Mouse (Mus musculus) hindbrain, embryonic 13.5 days (tissue): ENCODE measurements around the gene Erich6. TPM values are rescaled to one million over a fixed set of nuclear protein-coding genes. Genes with fewer than 3 reads are reported as not detected.

Source experiments
- ATAC-seq: fragments of 200-750 bp; cut with Nextera tagmentation; 2 replicates; pipeline ENCODE4 v1.8.0; 2017; ENCODE audit warnings: moderate TSS enrichment; ENCODE audit not compliant: low FRiP score
- H3K27ac ChIP-seq: fragments of 300-500 bp; sonication (generic); 2 replicates; pipeline ENCODE4 v1.5.1; 2015; ENCODE audit warnings: inconsistent platforms, mild to moderate bottlenecking, moderate library complexity
- H3K27me3 ChIP-seq: fragments of 300-500 bp; sonication (generic); 2 replicates; pipeline ENCODE4 v1.6.1; 2015; ENCODE audit warnings: mild to moderate bottlenecking, inconsistent platforms
- H3K36me3 ChIP-seq: fragments of 300-500 bp; sonication (generic); 2 replicates; pipeline ENCODE4 v1.6.1; 2015; ENCODE audit warnings: mild to moderate bottlenecking, inconsistent platforms
- H3K4me1 ChIP-seq: fragments of 300-500 bp; sonication (generic); replicated peaks from 2 replicates; pipeline ENCODE4 v1.6.1; 2015; ENCODE audit warnings: inconsistent platforms
- H3K4me2 ChIP-seq: fragments of 300-500 bp; sonication (generic); 2 replicates; pipeline ENCODE4 v1.6.1; 2015; ENCODE audit warnings: inconsistent platforms, mild to moderate bottlenecking, moderate library complexity
- H3K4me3 ChIP-seq: fragments of 300-500 bp; sonication (generic); 2 replicates; pipeline ENCODE4 v1.5.1; 2015; ENCODE audit warnings: mild to moderate bottlenecking, inconsistent platforms
- H3K9ac ChIP-seq: fragments of 300-500 bp; sonication (generic); 2 replicates; pipeline ENCODE4 v1.6.1; 2015; ENCODE audit warnings: mild to moderate bottlenecking, inconsistent platforms
- H3K9me3 ChIP-seq: fragments of 300-500 bp; sonication (generic); 2 replicates; pipeline ENCODE4 v1.6.1; 2016; ENCODE audit warnings: inconsistent platforms
- WGBS: fragments of 180-500 bp; shearing (Covaris S2); methylation state at CpG from one replicate; pipeline ENCODE4 v1.1.7; 2015; 5-methylcytosine and 5-hydroxymethylcytosine counted together
- polyA plus RNA-seq: library from polyadenylated mRNA; unstranded; fragments of >200 nt; fragmentation: Nextera tagmentation; extraction: Ambion mirVana; gene quantifications from 2 replicates; pipeline ENCODE4 v1.2.1, GENCODE M21; 2015

The Erich6 gene
- polyA plus RNA-seq, 1 experiment from 2014 or later: 0.14 TPM

DNA sequence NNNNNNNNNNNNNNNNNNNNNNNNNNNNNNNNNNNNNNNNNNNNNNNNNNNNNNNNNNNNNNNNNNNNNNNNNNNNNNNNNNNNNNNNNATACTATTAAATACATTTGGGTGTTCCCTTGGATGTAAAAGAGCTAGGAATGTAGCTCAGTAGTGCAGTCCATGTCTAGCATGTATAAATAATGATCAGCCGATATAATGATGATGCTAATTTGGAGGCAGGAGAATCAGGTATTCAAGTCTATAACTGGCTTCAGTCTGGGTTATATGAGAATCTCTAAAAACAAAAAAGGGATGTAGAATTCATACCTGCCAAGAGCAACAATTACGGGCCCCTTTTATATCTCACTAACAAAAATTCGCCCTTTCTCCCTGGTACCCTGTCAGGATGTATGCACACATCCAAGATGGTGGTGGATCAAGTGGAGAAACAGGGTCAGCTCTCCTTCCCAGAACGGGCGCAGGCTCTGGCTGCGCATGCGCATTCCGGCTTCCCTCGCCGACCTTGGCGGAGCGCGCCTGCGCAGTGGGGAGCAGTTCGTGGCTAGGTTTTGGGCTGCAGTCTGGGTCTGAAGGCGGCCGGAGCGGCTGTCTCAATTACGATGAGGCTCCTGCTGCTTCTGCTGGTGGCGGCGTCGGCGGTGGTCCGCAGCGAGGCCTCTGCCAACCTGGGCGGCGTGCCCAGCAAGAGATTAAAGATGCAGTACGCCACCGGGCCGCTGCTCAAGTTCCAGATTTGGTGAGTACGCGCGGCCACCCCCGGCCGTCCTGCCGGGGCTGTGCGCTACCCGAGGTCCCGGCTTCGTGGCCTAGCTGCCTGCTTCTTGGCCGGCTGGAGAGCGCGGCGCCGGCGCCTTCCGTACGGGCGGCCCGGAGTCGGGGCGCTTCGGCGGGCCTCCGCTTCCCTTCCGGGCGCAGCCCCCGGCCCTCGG, 60.6 kb downstream of the Erich6 start, which contains the start of gene Selenot:
Gene Selenot, plus strand, starts transcription at position 500 of the 930 bp plus-strand sequence.
- peaks cover 10% of the 10 kb centered on the region; the same call in 1 of the 2 replicates for H3K36me3 ChIP-seq
- 2% methylated on average over 59 of the region's 59 CpGs for WGBS
- ATAC-seq: peak; percentile 96
- H3K4me2 ChIP-seq: peak within 1 kb of the TSS; percentile 62
- H3K27ac ChIP-seq: peak within 1 kb of the TSS; percentile 99
- peak within 1 kb of the TSS; percentile 99 for H3K9ac ChIP-seq
- H3K9me3 ChIP-seq: no peaks in the 10 kb centered on the region
- H3K27me3 ChIP-seq: no peaks in the 10 kb centered on the region
- peaks cover 20% of the 10 kb centered on the region for H3K4me1 ChIP-seq
- peak within 1 kb of the TSS; percentile 94 for H3K4me3 ChIP-seq

DNA sequence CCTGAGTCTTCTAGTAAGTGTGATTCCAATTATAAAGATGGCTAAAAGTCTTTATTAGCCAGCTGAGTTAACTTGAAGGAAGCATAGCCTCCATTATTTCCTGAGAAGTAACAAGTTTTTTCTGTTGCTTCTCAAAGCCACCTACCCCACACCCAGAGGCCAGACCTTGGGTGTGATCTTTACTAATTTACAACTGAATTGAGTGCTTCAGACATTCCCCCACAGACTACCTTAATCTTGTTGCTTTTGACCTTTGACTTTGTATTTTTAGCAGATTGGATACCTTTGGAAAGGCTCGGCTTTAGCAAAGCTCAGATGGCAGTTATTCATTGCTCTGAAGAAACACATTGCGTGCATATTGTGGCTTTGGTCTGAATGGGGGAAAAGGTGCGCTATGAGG, 66.2 kb downstream of the Erich6 start:
- Histone ChIP-seq H3K4me2 (no peak overlapping the region), H3K27ac (no peak overlapping the region), H3K4me1 (0 out of 2 replicates have a peak, but pooled peaks cover 3% of the 10 kb centered on the region), H3K9ac (no peak overlapping the region), H3K36me3 (no peaks in the 10 kb centered on the region), H3K4me3 (no peak overlapping the region), H3K9me3 (no peaks in the 10 kb centered on the region), H3K27me3 (no peaks in the 10 kb centered on the region)
- ATAC-seq: no peak
- 86% methylated on average over 3 of the region's 3 CpGs for WGBS

Other genes with a start within 250 kb of the Erich6 start
- gene Tsc22d2, start 222.5 kb downstream of the Erich6 start, polyA plus RNA-seq: 8.2 and 8.6 TPM in 2 replicates
- 41.9 and 44.7 TPM in 2 replicates for gene Eif2a, start 111.4 kb downstream of the Erich6 start, polyA plus RNA-seq
- gene Serp1, start 111.3 kb downstream of the Erich6 start, polyA plus RNA-seq: 73.7 and 79.9 TPM in 2 replicates
- gene Selenot, start 60.6 kb downstream of the Erich6 start, polyA plus RNA-seq: 22.9 and 25.4 TPM in 2 replicates
- 8.1 and 8.3 TPM in 2 replicates for gene Siah2, start 55.2 kb upstream of the Erich6 start, polyA plus RNA-seq
- not detected in 2 replicates for gene Mindy4b-ps, start 185.1 kb upstream of the Erich6 start, polyA plus RNA-seq
- gene Clrn1, start 248.1 kb upstream of the Erich6 start, polyA plus RNA-seq: 3.2 and 4.7 TPM in 2 replicates